Mouse (Mus musculus) gastrocnemius, adult 18-20 months (tissue): ENCODE data around the gene Svs6. TPM values are rescaled to one million over a fixed set of nuclear protein-coding genes. Genes with fewer than 3 reads are reported as not detected.

Source experiments
- microRNA-seq: library from miRNA; unstranded; fragments of <30 nt; microRNA quantifications from one replicate; pipeline ENCODE4 v1.2.0, GENCODE M21; 2021
- total RNA-seq, 2 experiments: library from RNA; stranded (reverse); gene quantifications; 2 replicates each; pipeline ENCODE4 v1.2.3; 2021

The Svs6 gene
- total RNA-seq, 2 experiments from 2014 or later: not detected

Small RNA genes within 50 kb of the gene (microRNA-seq; reads per million reads assigned to microRNA genes)
- not detected for gene Mir7678

Other genes starting within 250 kb of the Svs6 start
- gene Stk4, start 246.4 kb upstream of the Svs6 start, total RNA-seq: 1 to 10 TPM; 8.3 to 9.2 TPM
- gene Tomm34, start 245.6 kb upstream of the Svs6 start, total RNA-seq: 10 to 100 TPM; 15.8 to 16.3 TPM
- 1 to 10 TPM; 1.4 to 1.5 TPM for gene Kcns1, start 145.6 kb upstream of the Svs6 start, total RNA-seq
- under 1 TPM in 1 of 2 experiments, not detected in 1; 0.11 TPM for gene Wfdc5, start 134.0 kb upstream of the Svs6 start, total RNA-seq
- gene Wfdc12, start 126.1 kb upstream of the Svs6 start, total RNA-seq: not detected
- gene Wfdc15a, start 116.6 kb upstream of the Svs6 start, total RNA-seq: not detected
- gene Wfdc15b, start 95.1 kb upstream of the Svs6 start, total RNA-seq: not detected
- not detected for gene Svs2, start 78.3 kb upstream of the Svs6 start, total RNA-seq
- gene Svs3b, start 60.1 kb upstream of the Svs6 start, total RNA-seq: not detected
- gene Svs4, start 38.3 kb upstream of the Svs6 start, total RNA-seq: not detected
- gene Svs3a, start 27.5 kb upstream of the Svs6 start, total RNA-seq: not detected
- not detected for gene Svs5, start 16.0 kb downstream of the Svs6 start, total RNA-seq
- gene Slpi, start 72.3 kb downstream of the Svs6 start, total RNA-seq: under 1 TPM in 1 of 2 experiments, not detected in 1; 0.73 TPM
- gene Rbpjl, start 86.4 kb downstream of the Svs6 start, total RNA-seq: not detected
- gene Matn4, start 88.4 kb downstream of the Svs6 start, total RNA-seq: under 1 TPM; 0.59 to 0.78 TPM
- 10 to 100 TPM; 62.6 to 77.3 TPM for gene Sdc4, start 127.1 kb downstream of the Svs6 start, total RNA-seq
- 10 to 100 TPM; 26.0 to 26.2 TPM for gene Sys1, start 140.2 kb downstream of the Svs6 start, total RNA-seq
- 1 to 10 TPM; 3.8 to 6.5 TPM for gene Gm20458, start 144.2 kb downstream of the Svs6 start, total RNA-seq
- gene Trp53tg5, start 157.0 kb downstream of the Svs6 start, total RNA-seq: not detected
- gene Dbndd2, start 169.4 kb downstream of the Svs6 start, total RNA-seq: 10 to 100 TPM; 22.8 to 24.5 TPM
- gene Pigt, start 180.8 kb downstream of the Svs6 start, total RNA-seq: 10 to 100 TPM; 31.4 to 32.6 TPM
- not detected for gene Wfdc2, start 245.7 kb downstream of the Svs6 start, total RNA-seq